Mouse (Mus musculus): ENCODE measurements at regions not wholly inside any gene's neighbourhood (a gene's known extent, or its start where the extent isn't known, plus 50 kb on each side); places are given as distances from the start of the nearest gene placed in this dataset.

- DNase-seq (ENCODE audit: inconsistent age in 2 of 2, low spot score in 1 of 2), result peak in 1 of 2 experiments; percentile 35
Observed at GRCm38 (mm10) chr9:75955082-75955481, 59.6 kb upstream of the Hmgcll1 start.

GRCm38 (mm10) chr9:75956370-75956769, 58.3 kb upstream of the Hmgcll1 start:
- no peak for DNase-seq (ENCODE audit: inconsistent age in 2 of 2, low spot score in 1 of 2)

- no peak for DNase-seq (ENCODE audit: inconsistent age in 2 of 2, low spot score in 1 of 2)
Observed at GRCm38 (mm10) chr9:75958720-75959339, 55.8 kb upstream of the Hmgcll1 start.

- peak; percentile 8 to 62 for DNase-seq (ENCODE audit: inconsistent age in 2 of 2, low spot score in 1 of 2)
Observed at GRCm38 (mm10) chr9:75959775-75960174, 54.9 kb upstream of the Hmgcll1 start.

GRCm38 (mm10) chr9:75960587-75961349, 53.9 kb upstream of the Hmgcll1 start:
- DNase-seq (ENCODE audit: inconsistent age in 2 of 2, low spot score in 1 of 2), result peak in 1 of 2 experiments; percentile 45
